Mouse (Mus musculus): Measurements from ENCODE around the gene Slc7a15. TPM values are rescaled to one million over a fixed set of nuclear protein-coding genes. Genes with fewer than 3 reads are reported as not detected.
"Not testable (repeated sequence)": the region's sequence is repeated elsewhere in the genome, so short reads cannot be mapped to it uniquely, and the experiment has no call there.

Slc7a15 gene
- polyA plus RNA-seq, 1 experiment: not detected

- H3K4me3 ChIP-seq (ENCODE audit: low read depth, low read length): no peak overlapping the region
These were observed 25.5 kb downstream of the Slc7a15 start for GRCm38 (mm10) chr12:8573405-8573804.

GRCm38 (mm10) chr12:8571903-8572341 lies 26.9 kb downstream of the Slc7a15 start:
- H3K4me3 ChIP-seq (ENCODE audit: low read depth, low read length); H3K9me3 ChIP-seq (replicated peaks; ENCODE audit: control insufficient read depth, insufficient read depth, low read length, poor library complexity, severe bottlenecking); H3K9ac ChIP-seq (ENCODE audit: low read depth, poor library complexity, severe bottlenecking); H3K27me3 ChIP-seq (ENCODE audit: control insufficient read depth, insufficient read depth, low read length, poor library complexity, severe bottlenecking); H3K27ac ChIP-seq (ENCODE audit: insufficient read depth, low read length); H3K36me3 ChIP-seq (ENCODE audit: control insufficient read depth, insufficient read depth, low read length, poor library complexity, severe bottlenecking); H3K4me1 ChIP-seq (ENCODE audit: control insufficient read depth, insufficient read depth, low read length): not testable (repeated sequence)

More at GRCm38 (mm10) chr12:8573405-8573804, 25.5 kb downstream of the Slc7a15 start:
- Histone ChIP-seq H3K9me3 (replicated peaks; ENCODE audit: control insufficient read depth, insufficient read depth, low read length, poor library complexity, severe bottlenecking) (0 out of 2 replicates have a peak, but pooled peaks cover 4% of the 10 kb centered on the region), H3K4me1 (ENCODE audit: control insufficient read depth, insufficient read depth, low read length) (no peaks in the 10 kb centered on the region), H3K27ac (ENCODE audit: insufficient read depth, low read length) (no peak overlapping the region), H3K36me3 (ENCODE audit: control insufficient read depth, insufficient read depth, low read length, poor library complexity, severe bottlenecking) (no peaks in the 10 kb centered on the region), H3K27me3 (ENCODE audit: control insufficient read depth, insufficient read depth, low read length, poor library complexity, severe bottlenecking) (no peaks in the 10 kb centered on the region), H3K9ac (ENCODE audit: low read depth, poor library complexity, severe bottlenecking) (no peak overlapping the region)
- TF ChIP-seq EP300 (IDR thresholded peaks at IDR 0.05; ENCODE audit: insufficient read depth, low read depth, low read length) (no peak), POLR2A (IDR thresholded peaks at IDR 0.05; ENCODE audit: insufficient read depth, low read length) (no peak), CTCF (IDR thresholded peaks at IDR 0.05; ENCODE audit: low read depth, low read length) (no peak)

GRCm38 (mm10) chr12:8571287-8571902 lies 27.5 kb downstream of the Slc7a15 start:
- H3K4me1 ChIP-seq (ENCODE audit: control insufficient read depth, insufficient read depth, low read length); H3K9me3 ChIP-seq (replicated peaks; ENCODE audit: control insufficient read depth, insufficient read depth, low read length, poor library complexity, severe bottlenecking); H3K4me3 ChIP-seq (ENCODE audit: low read depth, low read length); H3K36me3 ChIP-seq (ENCODE audit: control insufficient read depth, insufficient read depth, low read length, poor library complexity, severe bottlenecking); H3K9ac ChIP-seq (ENCODE audit: low read depth, poor library complexity, severe bottlenecking); H3K27me3 ChIP-seq (ENCODE audit: control insufficient read depth, insufficient read depth, low read length, poor library complexity, severe bottlenecking); H3K27ac ChIP-seq (ENCODE audit: insufficient read depth, low read length): not testable (repeated sequence)

- not testable (repeated sequence) for H3K36me3 ChIP-seq (ENCODE audit: control insufficient read depth, insufficient read depth, low read length, poor library complexity, severe bottlenecking); H3K4me3 ChIP-seq (ENCODE audit: low read depth, low read length); H3K4me1 ChIP-seq (ENCODE audit: control insufficient read depth, insufficient read depth, low read length); H3K27ac ChIP-seq (ENCODE audit: insufficient read depth, low read length); H3K27me3 ChIP-seq (ENCODE audit: control insufficient read depth, insufficient read depth, low read length, poor library complexity, severe bottlenecking); H3K9ac ChIP-seq (ENCODE audit: low read depth, poor library complexity, severe bottlenecking); H3K9me3 ChIP-seq (replicated peaks; ENCODE audit: control insufficient read depth, insufficient read depth, low read length, poor library complexity, severe bottlenecking)
These were observed 36.7 kb downstream of the Slc7a15 start for GRCm38 (mm10) chr12:8562213-8562612.

- H3K9ac ChIP-seq (ENCODE audit: low read depth, poor library complexity, severe bottlenecking); H3K27ac ChIP-seq (ENCODE audit: insufficient read depth, low read length); H3K27me3 ChIP-seq (ENCODE audit: control insufficient read depth, insufficient read depth, low read length, poor library complexity, severe bottlenecking); H3K36me3 ChIP-seq (ENCODE audit: control insufficient read depth, insufficient read depth, low read length, poor library complexity, severe bottlenecking); H3K4me1 ChIP-seq (ENCODE audit: control insufficient read depth, insufficient read depth, low read length); H3K9me3 ChIP-seq (replicated peaks; ENCODE audit: control insufficient read depth, insufficient read depth, low read length, poor library complexity, severe bottlenecking); H3K4me3 ChIP-seq (ENCODE audit: low read depth, low read length): not testable (repeated sequence)
These were observed 39.0 kb downstream of the Slc7a15 start for GRCm38 (mm10) chr12:8559876-8560275.

- Histone ChIP-seq H3K36me3 (ENCODE audit: control insufficient read depth, insufficient read depth, low read length, poor library complexity, severe bottlenecking) (no peaks in the 10 kb centered on the region), H3K27ac (ENCODE audit: insufficient read depth, low read length) (no peak overlapping the region), H3K9ac (ENCODE audit: low read depth, poor library complexity, severe bottlenecking) (no peak overlapping the region), H3K4me1 (ENCODE audit: control insufficient read depth, insufficient read depth, low read length) (peaks cover 2% of the 10 kb centered on the region), H3K4me3 (ENCODE audit: low read depth, low read length) (no peak overlapping the region), H3K9me3 (replicated peaks; ENCODE audit: control insufficient read depth, insufficient read depth, low read length, poor library complexity, severe bottlenecking) (no peaks in the 10 kb centered on the region), H3K27me3 (ENCODE audit: control insufficient read depth, insufficient read depth, low read length, poor library complexity, severe bottlenecking) (no peaks in the 10 kb centered on the region)
- no peak for TF ChIP-seq POLR2A (IDR thresholded peaks at IDR 0.05; ENCODE audit: insufficient read depth, low read length)
- TF ChIP-seq EP300 (IDR thresholded peaks at IDR 0.05; ENCODE audit: insufficient read depth, low read depth, low read length): no peak
- TF ChIP-seq CTCF (IDR thresholded peaks at IDR 0.05; ENCODE audit: low read depth, low read length): no peak
These were observed 42.7 kb downstream of the Slc7a15 start for GRCm38 (mm10) chr12:8556189-8556588.

- no peaks in the 10 kb centered on the region for H3K36me3 ChIP-seq (ENCODE audit: control insufficient read depth, insufficient read depth, low read length, poor library complexity, severe bottlenecking)
- H3K27me3 ChIP-seq (ENCODE audit: control insufficient read depth, insufficient read depth, low read length, poor library complexity, severe bottlenecking): no peaks in the 10 kb centered on the region
- peaks cover 2% of the 10 kb centered on the region for H3K4me1 ChIP-seq (ENCODE audit: control insufficient read depth, insufficient read depth, low read length)
- TF ChIP-seq POLR2A (IDR thresholded peaks at IDR 0.05; ENCODE audit: insufficient read depth, low read length) (no peak), EP300 (IDR thresholded peaks at IDR 0.05; ENCODE audit: insufficient read depth, low read depth, low read length) (no peak), CTCF (IDR thresholded peaks at IDR 0.05; ENCODE audit: low read depth, low read length) (no peak)
- H3K4me3 ChIP-seq (ENCODE audit: low read depth, low read length): no peak overlapping the region
- no peak overlapping the region for H3K27ac ChIP-seq (ENCODE audit: insufficient read depth, low read length)
- H3K9ac ChIP-seq (ENCODE audit: low read depth, poor library complexity, severe bottlenecking): no peak overlapping the region
- no peaks in the 10 kb centered on the region for H3K9me3 ChIP-seq (replicated peaks; ENCODE audit: control insufficient read depth, insufficient read depth, low read length, poor library complexity, severe bottlenecking)
These were observed 43.4 kb downstream of the Slc7a15 start for GRCm38 (mm10) chr12:8555419-8555818.
